Mouse (Mus musculus) forebrain, postnatal 0 days (tissue): ENCODE results near the gene Rpl19. TPM values are rescaled to one million over a fixed set of nuclear protein-coding genes. Genes with fewer than 3 reads are reported as not detected.

Experiments used
- ATAC-seq: fragments of 200-750 bp; cut with Nextera tagmentation; 2 replicates; pipeline ENCODE4 v1.8.0; 2017; ENCODE audit warnings: mild to moderate bottlenecking, moderate library complexity
- DNase-seq: peaks from one replicate; pipeline ENCODE4 v3.0.0-alpha.2; 2015
- H3K27ac ChIP-seq: fragments of 300-500 bp; sonication (generic); 2 replicates; pipeline ENCODE4 v1.5.1; 2014; ENCODE audit warnings: low read depth, mild to moderate bottlenecking, antibody characterized with exemption, low read length, moderate library complexity, mixed read lengths
- H3K27me3 ChIP-seq: fragments of 300-500 bp; sonication (generic); 2 replicates; pipeline ENCODE4 v1.6.1; 2014; ENCODE audit warnings: mild to moderate bottlenecking, low read length, mixed read lengths; ENCODE audit not compliant: insufficient read depth
- H3K36me3 ChIP-seq: fragments of 300-500 bp; sonication (generic); 2 replicates; pipeline ENCODE4 v1.6.1; 2014; ENCODE audit warnings: mild to moderate bottlenecking, moderate library complexity; ENCODE audit not compliant: insufficient read depth
- H3K4me1 ChIP-seq: fragments of 300-500 bp; sonication (generic); 2 replicates; pipeline ENCODE4 v1.6.1; 2014; ENCODE audit warnings: antibody characterized with exemption; ENCODE audit not compliant: insufficient read depth
- H3K4me2 ChIP-seq: fragments of 300-500 bp; sonication (generic); 2 replicates; pipeline ENCODE4 v1.6.1; 2014; ENCODE audit warnings: low read depth, mild to moderate bottlenecking, moderate library complexity
- H3K4me3 ChIP-seq: fragments of 300-500 bp; sonication (generic); 2 replicates; pipeline ENCODE4 v1.5.1; 2014; ENCODE audit warnings: low read depth, low read length, mixed read lengths
- H3K9ac ChIP-seq: fragments of 300-500 bp; sonication (generic); 2 replicates; pipeline ENCODE4 v1.6.1; 2014; ENCODE audit warnings: mild to moderate bottlenecking
- H3K9me3 ChIP-seq: fragments of 300-500 bp; sonication (generic); 2 replicates; pipeline ENCODE4 v1.6.1; 2016; ENCODE audit warnings: low read length
- CTCF ChIP-seq: sonication (generic); IDR thresholded peaks from 2 replicates; pipeline ENCODE4 v1.5.1; 2016; ENCODE audit warnings: antibody characterized with exemption, control low read depth, low read depth
- WGBS: fragments of 180-500 bp; shearing (Covaris S2); extraction: QIAGEN DNeasy Blood & Tissue Kit; methylation state at CpG from one replicate; pipeline ENCODE4 v1.1.7; 2014; 5-methylcytosine and 5-hydroxymethylcytosine counted together
- polyA plus RNA-seq: library from polyadenylated mRNA; unstranded; fragments of >200 nt; fragmentation: Nextera tagmentation; extraction: Ambion mirVana; gene quantifications from 2 replicates; pipeline ENCODE4 v1.2.1, GENCODE M21; 2015
- total RNA-seq: library from RNA; depleted of rRNA; stranded (reverse); fragments of >200 nt; gene quantifications from 2 replicates; pipeline ENCODE4 v1.2.3, GENCODE M21; 2014

Rpl19 gene
- total and polyA plus RNA-seq, 2 experiments from 2014 or later = 687 to 793 TPM

DNA sequence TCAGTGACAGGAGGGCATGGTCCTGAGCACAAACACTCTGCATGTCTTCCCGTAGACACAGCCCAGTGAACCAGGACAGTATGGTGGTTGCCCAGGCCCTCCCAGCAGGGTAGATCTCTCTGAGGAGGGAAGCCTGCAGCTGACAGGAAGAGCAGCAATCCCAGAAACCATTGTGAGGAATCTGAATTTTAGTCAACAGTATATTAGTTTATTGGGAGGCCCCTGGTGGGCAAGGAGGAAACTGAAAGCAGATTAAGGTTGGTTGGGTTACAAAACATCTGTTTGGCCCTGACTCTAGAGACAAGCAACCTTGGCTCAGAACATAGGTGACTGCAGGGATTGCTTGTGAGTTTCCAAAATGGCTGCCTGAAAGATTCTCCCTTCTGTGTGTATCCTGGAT, 42.5 kb upstream of the Rpl19 start:
- DNase-seq (no peak), ATAC-seq (no peak)
- Histone ChIP-seq H3K4me2 (no peak overlapping the region), H3K4me1 (no peaks in the 10 kb centered on the region), H3K9me3 (no peaks in the 10 kb centered on the region), H3K9ac (no peak overlapping the region), H3K27me3 (peaks cover 10% of the 10 kb centered on the region), H3K4me3 (no peak overlapping the region), H3K36me3 (no peaks in the 10 kb centered on the region), H3K27ac (no peak overlapping the region)
- TF ChIP-seq CTCF = no peak
- 59% methylated on average over 1 of the region's 1 CpGs for WGBS

DNA sequence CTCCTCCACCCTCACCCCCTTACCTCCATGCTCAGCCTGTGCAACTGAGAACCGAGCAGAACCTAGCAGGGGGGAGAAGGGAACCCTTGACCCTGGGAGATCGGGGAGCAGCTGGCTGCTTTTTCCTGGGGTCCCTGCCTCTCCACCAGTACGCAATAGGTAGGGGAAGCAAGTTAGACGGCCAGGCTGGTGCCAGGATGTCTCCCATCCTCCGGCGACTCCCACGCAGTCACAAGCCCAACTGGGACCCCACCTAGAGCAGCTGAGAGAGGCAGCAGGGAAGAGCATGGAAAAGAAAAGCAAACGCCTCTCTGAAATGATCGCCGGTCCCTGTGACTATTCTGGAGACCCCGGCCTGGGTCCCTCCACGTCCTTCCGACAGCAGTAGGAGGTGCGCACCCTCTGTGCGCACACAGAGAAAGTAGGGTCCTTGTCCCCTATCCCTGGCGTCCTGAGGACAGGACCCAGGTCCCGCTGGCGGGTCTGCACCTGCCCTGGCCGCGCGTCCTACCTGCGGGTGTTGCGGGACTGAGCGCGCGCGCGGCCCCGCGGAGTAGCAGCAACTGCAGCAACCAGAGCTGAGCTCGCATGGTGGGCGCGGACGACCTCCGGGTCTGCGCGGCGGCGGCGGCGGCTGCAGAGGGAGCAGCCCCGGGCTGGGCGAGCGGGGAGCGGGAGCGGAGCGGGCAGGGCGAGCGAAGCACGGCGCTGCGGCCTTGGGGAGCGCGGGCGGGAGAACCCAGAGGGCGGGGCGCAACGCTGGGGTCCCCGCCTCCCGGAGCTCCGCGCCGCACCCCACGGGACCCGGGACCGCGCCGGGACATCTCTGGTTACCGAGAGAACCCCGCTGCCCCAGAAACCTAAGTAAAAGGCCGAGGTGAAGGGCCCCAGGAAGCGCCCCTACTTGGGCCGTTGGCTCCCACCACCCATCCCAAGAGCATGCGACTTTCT, 40.5 kb upstream of the Rpl19 start, which contains the start of gene Plxdc1:
Gene Plxdc1, minus strand, starts transcription at position 718 of the 951 bp plus-strand sequence.
- DNase-seq (no peak), ATAC-seq (no peak)
- Histone ChIP-seq H3K36me3 (no peaks in the 10 kb centered on the region), H3K4me2 (peak within 1 kb of the TSS; percentile 77), H3K9me3 (no peaks in the 10 kb centered on the region), H3K27ac (no peak within 1 kb of the TSS), H3K27me3 (peaks cover 10% of the 10 kb centered on the region), H3K9ac (peak within 1 kb of the TSS; percentile 58), H3K4me1 (peaks cover 9% of the 10 kb centered on the region), H3K4me3 (peak within 1 kb of the TSS; percentile 61)
- TF ChIP-seq CTCF = no peak
- 3% methylated on average over 61 of the region's 74 CpGs for WGBS

DNA sequence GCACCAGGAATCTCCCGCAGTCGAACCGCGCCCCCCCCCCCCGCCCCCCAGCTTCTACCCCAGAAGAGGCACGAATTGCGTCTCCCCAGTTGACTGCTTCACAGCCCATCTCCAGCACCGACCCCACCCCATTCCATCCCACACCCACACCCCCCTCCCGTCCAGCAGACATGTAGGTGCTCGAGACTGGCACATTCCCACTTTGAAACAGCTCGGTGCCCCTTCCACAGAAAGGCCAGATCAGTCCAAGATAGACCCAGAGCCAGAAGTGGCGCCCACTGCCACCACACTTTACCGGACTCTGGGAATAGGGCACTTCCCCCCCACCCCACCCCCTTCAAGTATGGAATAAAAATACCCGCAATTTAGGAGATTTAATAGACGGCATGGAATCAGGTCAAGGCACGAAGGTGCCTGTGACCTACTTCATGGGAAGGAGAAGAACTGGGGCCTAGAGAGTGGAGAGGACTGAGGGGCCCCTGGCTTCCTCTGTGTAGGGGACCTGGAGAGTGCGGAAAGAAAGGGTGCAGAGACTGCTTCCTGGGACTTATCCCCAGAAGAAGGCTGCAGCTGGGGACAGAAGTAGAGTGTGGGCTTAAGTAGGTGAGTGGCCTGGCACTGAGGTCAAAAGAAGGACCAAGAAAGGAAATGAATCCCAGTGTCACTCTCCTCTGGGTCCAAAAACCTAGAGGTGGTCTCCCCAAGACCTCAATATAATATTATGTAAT, 39.6 kb upstream of the Rpl19 start:
- 23% methylated on average over 16 of the region's 17 CpGs for WGBS
- DNase-seq (no peak), ATAC-seq (no peak)
- H3K9ac ChIP-seq = no peak overlapping the region
- peaks cover 10% of the 10 kb centered on the region for H3K27me3 ChIP-seq
- no peaks in the 10 kb centered on the region for H3K36me3 ChIP-seq
- H3K4me2 ChIP-seq = peak overlapping the region; percentile 77
- H3K4me1 ChIP-seq = peaks cover 9% of the 10 kb centered on the region
- H3K9me3 ChIP-seq = no peaks in the 10 kb centered on the region
- no peak overlapping the region for H3K27ac ChIP-seq
- peak overlapping the region; percentile 61 for H3K4me3 ChIP-seq
- no peak for TF ChIP-seq CTCF

DNA sequence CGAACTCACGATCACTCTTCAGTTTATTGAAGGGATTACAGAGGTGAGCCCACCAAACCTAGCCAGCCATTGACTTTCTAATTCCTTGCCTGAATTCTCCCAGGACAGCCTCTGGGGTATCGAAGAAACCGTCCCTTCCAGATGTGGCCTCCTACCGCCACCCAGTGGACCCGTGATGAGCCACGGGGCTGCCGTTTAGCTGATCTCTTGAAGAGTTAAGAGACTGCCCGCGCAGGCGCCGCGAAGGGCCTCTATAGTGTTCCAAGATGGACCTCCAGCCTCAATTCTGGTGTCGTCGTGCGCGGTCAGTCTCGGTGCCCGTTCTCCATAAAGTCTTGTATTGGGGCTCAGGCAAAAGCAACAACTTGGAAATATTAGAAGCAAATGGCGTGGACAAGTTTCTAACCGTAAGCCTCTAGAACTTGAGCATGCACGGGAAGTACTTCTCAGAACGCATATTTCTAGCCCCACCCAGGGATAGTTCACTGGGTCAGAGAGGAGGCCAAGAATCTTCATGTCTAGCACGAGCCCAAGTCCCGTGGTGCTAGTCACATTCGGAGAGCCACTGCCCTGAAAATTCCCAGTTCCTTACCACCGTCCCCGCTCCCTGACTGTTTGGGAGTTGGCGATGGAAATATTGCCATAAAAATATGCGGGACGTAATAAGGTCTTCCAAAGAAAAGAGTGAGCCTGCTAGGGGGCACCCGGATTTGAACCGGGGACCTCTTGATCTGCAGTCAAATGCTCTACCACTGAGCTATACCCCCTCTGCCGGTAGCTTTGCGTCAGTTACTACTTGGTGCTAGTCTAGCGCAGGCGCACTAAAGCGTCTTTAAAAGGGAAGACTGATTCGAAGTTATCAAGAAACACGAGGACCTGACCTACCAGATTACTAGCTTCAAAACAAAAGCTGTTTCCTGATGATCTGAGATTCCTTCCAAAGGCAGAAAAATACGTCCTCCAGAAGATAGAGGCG, 38.7 kb upstream of the Rpl19 start:
- ATAC-seq = peak; percentile 85
- no peaks in the 10 kb centered on the region for H3K9me3 ChIP-seq
- peak; percentile 98 for DNase-seq
- peaks cover 10% of the 10 kb centered on the region for H3K27me3 ChIP-seq
- peak overlapping the region; percentile 98 for H3K4me3 ChIP-seq
- peaks cover 9% of the 10 kb centered on the region for H3K4me1 ChIP-seq
- peak overlapping the region; percentile 85 for H3K27ac ChIP-seq
- under 1% methylated on average over 42 of the region's 42 CpGs for WGBS
- peak; percentile 83 for TF ChIP-seq CTCF
- H3K36me3 ChIP-seq = no peaks in the 10 kb centered on the region
- peak overlapping the region; percentile 61 for H3K4me2 ChIP-seq
- peak overlapping the region; percentile 75 for H3K9ac ChIP-seq

DNA sequence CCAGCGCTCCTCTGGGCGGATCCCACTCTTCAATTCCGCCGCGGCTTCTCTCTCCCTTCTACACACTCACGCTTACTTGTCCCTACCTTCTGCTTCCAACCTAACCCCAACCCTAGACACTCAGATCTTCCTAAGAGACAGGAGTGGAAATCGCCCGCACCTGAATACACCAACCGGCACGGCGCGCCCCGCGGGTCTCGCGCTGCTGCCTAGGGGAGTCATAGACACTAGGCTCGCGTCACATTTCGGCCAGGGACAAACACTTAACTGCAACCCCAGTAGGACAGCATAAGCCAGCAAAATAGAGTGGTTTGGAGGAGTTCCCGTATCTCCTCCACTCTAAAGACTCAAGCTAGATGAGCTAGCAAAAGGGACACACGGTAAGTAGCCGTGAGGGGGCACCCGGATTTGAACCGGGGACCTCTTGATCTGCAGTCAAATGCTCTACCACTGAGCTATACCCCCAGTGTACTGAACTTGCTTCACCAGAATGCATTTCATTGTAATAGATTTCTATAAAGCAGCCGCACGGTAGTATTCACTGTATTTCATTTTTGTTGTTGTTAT, 37.9 kb upstream of the Rpl19 start:
- Histone ChIP-seq H3K27ac (peak overlapping the region; percentile 85), H3K4me3 (peak overlapping the region; percentile 98), H3K4me2 (peak overlapping the region; percentile 61), H3K27me3 (peaks cover 10% of the 10 kb centered on the region), H3K36me3 (no peaks in the 10 kb centered on the region), H3K9me3 (no peaks in the 10 kb centered on the region), H3K4me1 (peaks cover 9% of the 10 kb centered on the region), H3K9ac (peak overlapping the region; percentile 75)
- WGBS = under 1% methylated on average over 26 of the region's 26 CpGs
- ATAC-seq (peak; percentile 83), DNase-seq (peak; percentile 95)
- TF ChIP-seq CTCF = no peak

DNA sequence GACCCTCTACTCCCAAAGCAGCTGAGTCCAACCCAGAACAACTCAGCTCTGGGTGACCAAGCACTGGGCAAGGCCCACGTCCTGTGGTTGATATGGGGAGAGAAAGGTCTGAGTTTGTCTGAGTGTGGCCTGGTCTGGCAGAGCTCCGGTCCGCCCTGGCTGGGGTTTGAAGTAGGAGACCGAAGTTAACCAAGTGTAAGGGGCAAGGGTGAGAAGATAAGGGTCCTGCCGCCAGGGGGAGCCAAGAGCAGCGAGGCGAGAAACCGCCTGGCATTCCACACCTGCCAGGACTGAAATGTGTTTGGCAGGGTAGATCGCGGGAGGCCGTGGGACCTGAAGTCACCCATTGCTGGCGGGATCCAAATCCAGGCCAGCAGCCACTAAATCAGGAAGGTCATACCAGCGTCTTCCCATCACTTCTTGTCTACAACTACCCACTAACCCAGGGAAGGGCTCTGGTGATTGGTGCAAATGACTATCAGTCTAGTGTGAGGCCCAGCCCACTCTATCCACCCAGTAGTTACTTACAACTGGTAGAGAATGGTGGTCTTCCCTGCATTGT, 31.9 kb upstream of the Rpl19 start:
- peak overlapping the region; percentile 43 for H3K4me3 ChIP-seq
- H3K27ac ChIP-seq = no peak overlapping the region
- H3K9ac ChIP-seq = peak overlapping the region; percentile 48
- no peaks in the 10 kb centered on the region for H3K9me3 ChIP-seq
- H3K36me3 ChIP-seq = no peaks in the 10 kb centered on the region
- H3K4me1 ChIP-seq = peaks cover 19% of the 10 kb centered on the region
- no peaks in the 10 kb centered on the region for H3K27me3 ChIP-seq
- peak; percentile 75 for TF ChIP-seq CTCF
- DNase-seq = peak; percentile 68
- H3K4me2 ChIP-seq = peak overlapping the region; percentile 90
- 7% methylated on average over 13 of the region's 13 CpGs for WGBS
- ATAC-seq = peak; percentile 68
